Mouse (Mus musculus) hindbrain, embryonic 14.5 days (tissue): ENCODE results near the gene Map1s. TPM values are rescaled to one million over a fixed set of nuclear protein-coding genes. Genes with fewer than 3 reads are reported as not detected.
A peak's percentile ranks its signal among the peaks of the same experiment; 100 is the strongest.

Source experiments
- ATAC-seq: fragments of 200-750 bp; cut with Nextera tagmentation; 2 replicates; pipeline ENCODE4 v1.8.0; 2017; ENCODE audit warnings: moderate number of reproducible peaks, mild to moderate bottlenecking, moderate TSS enrichment, moderate library complexity; ENCODE audit not compliant: low FRiP score
- DNase-seq: peaks from one replicate; pipeline ENCODE4 v3.0.0-alpha.2; 2015; ENCODE audit warnings: low spot score
- H3K27ac ChIP-seq: fragments of 300-500 bp; sonication (generic); 2 replicates; pipeline ENCODE4 v1.5.1; 2014; ENCODE audit warnings: mild to moderate bottlenecking, moderate library complexity
- H3K27me3 ChIP-seq: fragments of 300-500 bp; sonication (generic); 2 replicates; pipeline ENCODE4 v1.6.1; 2014; ENCODE audit warnings: mild to moderate bottlenecking, low read length, mixed read lengths; ENCODE audit not compliant: control insufficient read depth, insufficient read depth
- H3K36me3 ChIP-seq: fragments of 300-500 bp; sonication (generic); replicated peaks from 2 replicates; pipeline ENCODE4 v1.6.1; 2014; ENCODE audit not compliant: control insufficient read depth, insufficient read depth
- H3K4me1 ChIP-seq: fragments of 300-500 bp; sonication (generic); replicated peaks from 2 replicates; pipeline ENCODE4 v1.6.1; 2014; ENCODE audit warnings: antibody characterized with exemption, low read length, mixed read lengths; ENCODE audit not compliant: control insufficient read depth, insufficient read depth
- H3K4me2 ChIP-seq: fragments of 300-500 bp; sonication (generic); replicated peaks from 2 replicates; pipeline ENCODE4 v1.6.1; 2014; ENCODE audit warnings: mild to moderate bottlenecking, moderate library complexity
- H3K4me3 ChIP-seq: fragments of 300-500 bp; sonication (generic); replicated peaks from 2 replicates; pipeline ENCODE4 v1.5.1; 2014; ENCODE audit warnings: mild to moderate bottlenecking, low read length
- H3K9ac ChIP-seq: fragments of 300-500 bp; sonication (generic); 2 replicates; pipeline ENCODE4 v1.6.1; 2014
- H3K9me3 ChIP-seq: fragments of 300-500 bp; sonication (generic); 2 replicates; pipeline ENCODE4 v1.6.1; 2016; ENCODE audit warnings: low read length; ENCODE audit not compliant: control insufficient read depth
- WGBS: fragments of 180-500 bp; shearing (Covaris S2); extraction: QIAGEN DNeasy Blood & Tissue Kit; methylation state at CpG from one replicate; pipeline ENCODE4 v1.1.7; 2014; 5-methylcytosine and 5-hydroxymethylcytosine counted together
- polyA plus RNA-seq: library from polyadenylated mRNA; unstranded; fragments of >200 nt; fragmentation: Nextera tagmentation; extraction: Ambion mirVana; gene quantifications from 2 replicates; pipeline ENCODE4 v1.2.1, GENCODE M21; 2014

Map1s gene
- polyA plus RNA-seq, 1 experiment from 2014 or later: 51.4 TPM

DNA sequence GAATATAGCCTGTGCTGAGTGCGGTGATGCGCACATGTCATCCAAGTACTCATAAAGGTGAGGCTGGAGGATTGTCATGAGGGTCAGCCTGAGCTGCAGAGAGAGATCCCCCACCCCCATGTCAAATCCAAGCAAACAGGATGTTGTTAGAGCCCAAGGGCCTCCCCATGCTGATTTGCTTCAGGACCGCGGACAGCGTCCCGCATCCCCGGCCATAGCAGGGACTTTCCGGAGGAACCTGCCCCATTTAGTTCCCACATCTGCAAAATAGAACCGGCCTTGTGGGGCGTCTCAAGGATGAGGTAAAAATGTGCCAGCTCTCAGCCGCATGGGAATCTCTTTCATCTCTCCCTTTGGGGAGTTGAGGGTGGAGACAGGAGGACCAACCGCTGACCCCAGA, 20.1 kb upstream of the Map1s start:
- ATAC-seq (no peak), DNase-seq (no peak)
- no peak overlapping the region for H3K4me3 ChIP-seq
- peaks cover 8% of the 10 kb centered on the region for H3K27me3 ChIP-seq
- H3K9ac ChIP-seq: no peak overlapping the region
- no peak overlapping the region for H3K27ac ChIP-seq
- H3K4me2 ChIP-seq: no peak overlapping the region
- H3K36me3 ChIP-seq: 0 out of 2 replicates have a peak, but pooled peaks cover 1% of the 10 kb centered on the region
- H3K4me1 ChIP-seq: no peaks in the 10 kb centered on the region
- H3K9me3 ChIP-seq: 0 out of 2 replicates have a peak, but pooled peaks cover 3% of the 10 kb centered on the region
- WGBS: 22% methylated on average over 12 of the region's 12 CpGs

DNA sequence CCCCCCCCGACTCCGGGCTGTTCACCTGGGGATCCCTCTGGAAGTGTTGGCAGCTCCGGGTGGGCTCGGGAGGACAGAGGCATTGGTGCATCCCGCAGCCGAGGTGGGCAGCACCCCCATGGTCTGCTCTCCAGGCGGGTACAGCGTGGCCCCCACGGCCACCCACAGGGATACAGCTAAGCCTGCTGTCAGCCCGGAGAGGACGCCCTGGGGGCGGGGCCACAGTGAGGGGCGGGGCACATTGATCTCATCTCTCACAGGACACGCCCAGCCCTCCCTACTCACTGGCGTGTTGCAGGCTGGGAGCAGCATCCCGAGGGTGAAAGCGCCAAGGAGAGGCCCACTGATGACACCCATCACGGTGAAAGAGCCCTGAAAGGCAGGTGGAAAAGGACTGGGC, 18.1 kb upstream of the Map1s start:
- DNase-seq (no peak), ATAC-seq (no peak)
- Histone ChIP-seq H3K4me2 (no peak overlapping the region), H3K9ac (no peak overlapping the region), H3K27ac (no peak overlapping the region), H3K4me3 (no peak overlapping the region), H3K4me1 (peaks cover 7% of the 10 kb centered on the region), H3K36me3 (0 out of 2 replicates have a peak, but pooled peaks cover 3% of the 10 kb centered on the region), H3K27me3 (peaks cover 29% of the 10 kb centered on the region), H3K9me3 (0 out of 2 replicates have a peak, but pooled peaks cover 3% of the 10 kb centered on the region)
- 6% methylated on average over 18 of the region's 18 CpGs for WGBS

DNA sequence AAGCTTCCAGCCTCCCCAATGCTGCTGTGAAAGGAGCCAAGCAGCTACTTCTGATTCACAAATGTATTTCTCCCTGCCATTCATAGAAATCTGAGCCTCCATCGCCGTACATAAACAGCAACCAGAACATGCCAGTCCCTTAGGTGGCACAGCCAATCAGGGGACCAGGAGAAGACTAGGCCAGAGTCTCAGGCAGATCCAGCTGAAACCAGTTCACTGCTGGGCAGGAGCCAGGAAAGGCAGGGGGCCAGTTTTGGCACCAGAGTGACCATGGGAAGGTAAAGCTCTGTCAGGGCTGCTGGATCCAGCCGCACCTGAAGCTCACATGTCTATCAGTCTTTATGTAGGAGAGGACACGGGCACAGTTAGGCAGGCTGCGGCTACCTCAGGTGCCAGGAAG, 15.1 kb upstream of the Map1s start:
- 92% methylated on average over 5 of the region's 5 CpGs for WGBS
- Histone ChIP-seq H3K9me3 (0 out of 2 replicates have a peak, but pooled peaks cover 3% of the 10 kb centered on the region), H3K9ac (no peak overlapping the region), H3K4me3 (no peak overlapping the region), H3K4me1 (peaks cover 8% of the 10 kb centered on the region), H3K27me3 (peaks cover 54% of the 10 kb centered on the region), H3K4me2 (no peak overlapping the region), H3K36me3 (peaks cover 30% of the 10 kb centered on the region), H3K27ac (no peak overlapping the region)
- DNase-seq: no peak
- ATAC-seq: no peak

- no peak overlapping the region for H3K4me2 ChIP-seq
- peaks cover 54% of the 10 kb centered on the region for H3K27me3 ChIP-seq
- H3K27ac ChIP-seq: no peak overlapping the region
- ATAC-seq: no peak
- peaks cover 32% of the 10 kb centered on the region for H3K36me3 ChIP-seq
- no peak overlapping the region for H3K4me3 ChIP-seq
- no peak overlapping the region for H3K9ac ChIP-seq
- 8% methylated on average over 21 of the region's 21 CpGs for WGBS
- 0 out of 2 replicates have a peak, but pooled peaks cover 3% of the 10 kb centered on the region for H3K9me3 ChIP-seq
- peaks cover 11% of the 10 kb centered on the region for H3K4me1 ChIP-seq
- DNase-seq: no peak
These were observed 14.4 kb upstream of the Map1s start for GRCm38 (mm10) chr8:70891356-70891755.

DNA sequence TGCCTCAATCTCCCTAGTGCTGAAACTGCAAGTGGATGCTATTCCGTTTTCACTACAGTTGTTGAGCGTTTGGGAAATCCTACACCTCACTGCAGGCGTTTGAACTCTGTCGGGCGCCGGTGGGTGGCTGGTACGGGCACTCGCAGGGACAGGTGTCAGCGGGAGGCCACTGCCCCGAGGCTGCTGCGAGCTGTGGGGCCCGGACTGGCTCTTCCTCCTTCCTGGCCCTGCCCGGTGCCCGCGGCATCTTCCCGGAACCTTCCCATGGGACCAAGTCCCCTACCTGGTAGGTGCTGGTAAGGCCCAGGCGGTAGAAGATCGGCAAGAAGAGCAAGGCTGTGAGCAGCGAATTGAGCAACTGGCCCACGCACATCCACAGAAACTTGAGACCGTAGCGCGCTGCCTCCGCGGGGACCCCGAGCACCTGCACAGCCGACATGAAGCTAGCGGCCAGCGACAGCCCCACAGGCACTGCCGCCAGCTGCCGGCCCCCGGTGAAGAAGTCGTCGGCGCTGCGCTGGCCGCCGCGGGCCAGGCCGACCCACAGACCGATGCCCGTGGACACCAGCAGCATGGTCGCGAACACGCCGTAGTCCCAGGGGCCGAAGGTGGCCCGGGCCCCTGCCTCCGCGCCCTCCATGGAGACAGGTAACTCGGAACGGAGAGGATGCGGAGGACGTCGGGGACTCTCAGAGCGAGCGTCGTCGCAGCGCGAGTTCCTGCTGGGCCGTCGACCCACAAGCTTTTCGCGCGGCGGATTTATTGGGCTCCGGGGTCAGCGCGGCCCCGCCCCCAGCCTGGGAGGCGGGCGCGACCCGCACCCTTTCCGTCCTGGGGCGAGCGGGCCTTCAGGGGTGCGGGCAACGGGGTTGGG, 13.5 kb upstream of the Map1s start, which contains the start of gene Slc5a5:
Gene Slc5a5 (minus strand): TSS at position 736 of the 874 bp plus-strand sequence.
- Histone ChIP-seq H3K27ac (no peak within 1 kb of the TSS), H3K4me2 (peak within 1 kb of the TSS; percentile 35), H3K9me3 (no peaks in the 10 kb centered on the region), H3K4me3 (peak within 1 kb of the TSS; percentile 22), H3K27me3 (peaks cover 54% of the 10 kb centered on the region), H3K36me3 (peaks cover 32% of the 10 kb centered on the region), H3K9ac (peak within 1 kb of the TSS; percentile 42), H3K4me1 (peaks cover 12% of the 10 kb centered on the region)
- no peak for DNase-seq
- ATAC-seq: no peak
- WGBS: 3% methylated on average over 80 of the region's 80 CpGs

DNA sequence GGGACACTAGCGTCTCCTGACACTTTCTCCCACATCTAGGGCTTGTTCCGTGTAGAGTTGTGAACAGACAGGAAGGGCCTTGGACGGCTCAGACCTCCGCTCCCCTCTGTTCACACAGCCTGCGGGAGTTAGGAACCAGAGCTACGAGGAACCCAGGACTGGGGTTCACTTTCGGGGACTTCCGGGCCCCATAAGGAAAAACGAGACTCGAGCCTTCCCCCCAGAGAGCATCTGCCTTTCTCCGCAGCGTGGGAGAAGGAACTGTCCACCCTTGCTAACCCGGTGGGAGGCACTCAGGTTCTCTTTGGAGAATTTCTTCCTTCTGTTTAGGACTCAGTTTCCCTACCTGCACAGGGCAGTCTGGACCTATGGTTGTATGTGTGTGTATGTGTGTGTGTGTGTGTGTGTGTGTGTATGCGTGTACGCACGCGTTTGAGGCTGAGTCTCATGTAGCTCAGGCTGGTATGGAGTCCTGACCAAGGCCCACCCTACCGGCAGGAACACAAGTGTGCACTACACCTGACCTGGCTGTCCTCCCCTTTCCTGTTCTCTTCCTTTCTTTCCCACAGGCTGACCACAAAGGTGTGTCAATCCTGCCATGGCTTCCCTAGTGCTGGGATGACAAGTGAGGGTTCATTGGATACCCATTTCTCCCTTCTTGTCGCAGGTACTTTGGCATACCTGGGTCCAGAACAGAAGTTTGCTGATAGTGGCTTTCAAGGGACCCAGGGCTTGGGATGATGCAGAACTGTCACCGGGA, 12.7 kb upstream of the Map1s start:
- Histone ChIP-seq H3K27me3 (peaks cover 54% of the 10 kb centered on the region), H3K4me2 (peak overlapping the region; percentile 35), H3K9me3 (no peaks in the 10 kb centered on the region), H3K4me3 (peak overlapping the region; percentile 22; the same call in 1 of the 2 replicates), H3K27ac (no peak overlapping the region), H3K9ac (peak overlapping the region; percentile 42), H3K4me1 (peaks cover 12% of the 10 kb centered on the region), H3K36me3 (peaks cover 32% of the 10 kb centered on the region)
- WGBS: 29% methylated on average over 20 of the region's 20 CpGs
- ATAC-seq: no peak
- DNase-seq: no peak

GRCm38 (mm10) chr8:70893656-70894384, 11.9 kb upstream of the Map1s start:
- peaks cover 32% of the 10 kb centered on the region for H3K36me3 ChIP-seq
- peaks cover 16% of the 10 kb centered on the region for H3K4me1 ChIP-seq
- H3K9me3 ChIP-seq: no peaks in the 10 kb centered on the region
- no peak overlapping the region for H3K27ac ChIP-seq
- DNase-seq (peak; percentile 76), ATAC-seq (no peak)
- H3K4me2 ChIP-seq: no peak overlapping the region
- H3K9ac ChIP-seq: no peak overlapping the region
- 32% methylated on average over 12 of the region's 12 CpGs for WGBS
- peaks cover 54% of the 10 kb centered on the region for H3K27me3 ChIP-seq
- no peak overlapping the region for H3K4me3 ChIP-seq

- Histone ChIP-seq H3K36me3 (peaks cover 32% of the 10 kb centered on the region), H3K9me3 (no peaks in the 10 kb centered on the region), H3K27ac (no peak overlapping the region), H3K4me3 (no peak overlapping the region), H3K9ac (no peak overlapping the region), H3K4me1 (peaks cover 16% of the 10 kb centered on the region), H3K4me2 (no peak overlapping the region), H3K27me3 (peaks cover 54% of the 10 kb centered on the region)
- 72% methylated on average over 2 of the region's 2 CpGs for WGBS
- ATAC-seq (no peak), DNase-seq (no peak)
These were observed 11.4 kb upstream of the Map1s start for GRCm38 (mm10) chr8:70894385-70894720.
